Mouse (Mus musculus) E14TG2a.4 (cell line): ENCODE measurements around the gene Tll2.

Experiments used
- CTCF ChIP-seq: conservative IDR thresholded peaks from 2 replicates; pipeline ENCODE4 v1.5.1; 2014; ENCODE audit warnings: low read length
- NANOG ChIP-seq: IDR thresholded peaks from 2 replicates; pipeline ENCODE4 v1.6.1; 2014; ENCODE audit warnings: borderline replicate concordance, low read length, mixed read lengths
- POU5F1 ChIP-seq: IDR thresholded peaks from 2 replicates; pipeline ENCODE4 v1.6.1; 2014; ENCODE audit warnings: low read length, borderline replicate concordance

DNA sequence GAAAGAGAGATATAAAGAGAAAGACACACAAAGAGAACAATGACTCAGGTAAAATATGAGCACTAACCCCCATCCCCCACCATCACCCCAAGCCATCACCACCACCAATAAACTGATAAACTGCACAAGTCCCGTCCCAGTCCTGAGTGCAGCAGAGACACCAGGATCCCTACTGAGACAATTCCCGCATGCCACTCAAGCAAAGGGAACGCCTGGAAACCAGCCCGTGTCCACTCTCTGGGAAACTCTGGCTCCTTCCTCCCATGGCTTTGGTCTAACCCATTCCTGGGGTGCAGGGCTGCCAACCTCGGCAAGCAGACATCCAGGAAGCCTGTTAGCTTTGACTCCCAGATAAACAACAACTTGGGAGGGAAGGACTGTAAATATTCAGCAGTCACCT lies 96.6 kb downstream of the Tll2 start:
- TF ChIP-seq CTCF (no peak), POU5F1 (no peak), NANOG (no peak)
